Mouse (Mus musculus): ENCODE results near the gene Dcst1.

DNA sequence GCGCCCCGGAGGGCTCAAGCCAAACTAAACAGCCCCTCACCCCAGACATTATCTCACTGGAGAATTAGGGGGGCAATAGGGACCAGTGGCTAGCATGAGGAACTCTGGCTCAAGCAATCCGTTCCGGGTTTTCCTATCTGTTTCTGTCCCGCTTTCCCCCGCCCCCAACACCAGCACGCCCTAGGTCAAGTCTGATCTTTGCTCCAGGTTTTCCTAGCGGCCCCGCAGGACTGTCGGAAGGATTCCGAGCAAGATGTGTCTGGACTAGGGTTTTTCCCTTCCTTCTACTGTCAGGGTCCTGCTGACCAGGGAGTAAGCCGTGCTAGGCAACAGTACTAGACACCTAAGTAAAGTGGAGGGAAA lies 29.8 kb upstream of the Dcst1 start:
- peak; percentile 77 for TF ChIP-seq CHD2 (IDR thresholded peaks at IDR 0.05; ENCODE audit: low read depth, low read length)
- no peak for TF ChIP-seq ZC3H11A (IDR thresholded peaks at IDR 0.05; ENCODE audit: borderline replicate concordance, low read depth, low read length)
